Mouse (Mus musculus) brain, embryonic 14.5 days (tissue): ENCODE data around the gene Xirp1.

Experiments used
- CTCF ChIP-seq: fragments of 200-500 bp; IDR thresholded peaks from 2 replicates; pipeline ENCODE4 v1.5.1; 2012; ENCODE audit warnings: inconsistent platforms, mild to moderate bottlenecking, moderate library complexity, borderline replicate concordance; ENCODE audit not compliant: insufficient read depth, insufficient read length; ENCODE audit errors: extremely low read depth
- POLR2A ChIP-seq: fragments of 200-500 bp; IDR thresholded peaks from 2 replicates; pipeline ENCODE4 v1.6.1; 2012; ENCODE audit warnings: mild to moderate bottlenecking, inconsistent platforms, borderline replicate concordance; ENCODE audit not compliant: poor library complexity, insufficient read depth, insufficient read length, severe bottlenecking; ENCODE audit errors: extremely low read depth

DNA sequence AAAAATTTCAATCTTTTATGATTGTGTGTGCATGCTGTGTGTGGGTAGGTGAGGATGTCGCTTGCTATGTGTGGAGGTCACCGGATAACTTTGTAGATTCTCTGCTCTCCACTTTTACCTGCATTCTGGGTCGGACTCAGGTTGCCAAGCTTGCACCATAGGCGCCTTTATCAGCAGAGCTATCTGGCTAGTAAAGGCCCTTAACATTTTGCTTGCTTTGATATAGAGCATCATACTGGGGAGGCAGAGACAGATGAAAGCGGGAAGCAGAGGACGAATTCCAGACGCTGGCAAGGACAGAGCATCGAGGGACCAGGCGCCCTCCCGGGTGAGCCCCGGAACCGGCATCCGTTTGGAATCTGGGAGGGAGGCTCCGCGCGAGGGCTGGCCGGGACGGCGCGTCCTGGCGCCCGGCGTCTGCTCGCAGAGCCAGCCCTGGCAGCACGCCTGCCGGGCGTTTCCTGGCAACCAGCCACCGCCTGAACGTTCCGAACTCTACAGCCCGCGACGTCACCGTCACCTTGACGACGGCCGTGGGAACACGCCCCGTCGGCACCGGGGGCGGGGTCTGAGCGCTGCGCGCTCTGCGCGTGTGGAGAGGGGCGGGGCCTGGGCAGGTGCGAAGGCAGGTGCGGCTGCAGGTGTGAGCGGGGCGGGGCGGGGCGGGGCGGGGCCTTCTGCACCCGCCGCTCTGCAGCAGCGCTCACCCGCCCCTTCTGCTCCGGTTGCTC lies 12.5 kb downstream of the Xirp1 start:
- no peak for TF ChIP-seq CTCF
- peak; percentile 75 for TF ChIP-seq POLR2A
